ENCODE assay signal across 18 mouse cellular contexts in genomic region chr6:71746246-71746645, GRCm38 (mm10). TPM values are rescaled to one million over a fixed set of nuclear protein-coding genes. Genes with fewer than 3 reads are reported as not detected.
"Had no signal": no experiment of that assay in that cellular context is flagged by ENCODE, and none has a peak within 500 bp of the region (broad histone marks: within the 10 kb centered on the region; RNA-seq: fewer than 3 reads in every experiment).

No protein-coding gene starts in this region.

- H3K4me2 ChIP-seq: kidney, embryonic 15.5 days; limb, embryonic 12.5 days; limb, embryonic 15.5 days; liver, embryonic 11.5 days; lung, embryonic 14.5 days; neural tube, embryonic 12.5 days; neural tube, embryonic 15.5 days; stomach, embryonic 15.5 days had no signal

- H3K36me3 ChIP-seq: kidney, embryonic 15.5 days; limb, embryonic 12.5 days; limb, embryonic 15.5 days; neural tube, embryonic 12.5 days; neural tube, embryonic 15.5 days; stomach, embryonic 15.5 days had no signal

- H3K27ac ChIP-seq: kidney, embryonic 15.5 days; limb, embryonic 12.5 days; limb, embryonic 15.5 days; liver, embryonic 14.5 days; macrophage; neural tube, embryonic 12.5 days; neural tube, embryonic 15.5 days; stomach, embryonic 15.5 days had no signal

- ATAC-seq: liver, postnatal 0 days; lung, postnatal 0 days had no signal

- H3K4me1 ChIP-seq: kidney, embryonic 15.5 days; limb, embryonic 12.5 days; limb, embryonic 15.5 days; neural tube, embryonic 12.5 days; stomach, embryonic 15.5 days had no signal

- H3K9me3 ChIP-seq: kidney, embryonic 15.5 days; limb, embryonic 12.5 days; limb, embryonic 15.5 days; neural tube, embryonic 12.5 days; neural tube, embryonic 15.5 days; stomach, embryonic 15.5 days had no signal

- H3K27me3 ChIP-seq: kidney, embryonic 15.5 days; limb, embryonic 12.5 days; limb, embryonic 15.5 days; neural tube, embryonic 12.5 days; neural tube, embryonic 15.5 days; stomach, embryonic 15.5 days had no signal

- DNase-seq: kidney, adult 11 months; kidney, adult 8-10 months; kidney, postnatal 10 days; kidney, postnatal 36 days; liver, postnatal 0 days; lung, embryonic 14.5 days; right cerebral cortex, postnatal 14 days; right cerebral cortex, postnatal 4 days had no signal

- H3K9ac ChIP-seq: kidney, embryonic 15.5 days; limb, embryonic 12.5 days; limb, embryonic 15.5 days; liver, embryonic 14.5 days; liver, postnatal 0 days; lung, embryonic 14.5 days; neural tube, embryonic 12.5 days; neural tube, embryonic 15.5 days; stomach, embryonic 15.5 days had no signal

- H3K4me3 ChIP-seq: kidney, embryonic 15.5 days; limb, embryonic 12.5 days; limb, embryonic 15.5 days; neural tube, embryonic 12.5 days; neural tube, embryonic 15.5 days; stomach, embryonic 15.5 days had no signal

RNA-seq across cellular contexts. Expression of gene Reep1, which starts 38.9 kb away (rescaled TPM):
- polyA plus RNA-seq: macrophage had no signal
